Mouse (Mus musculus): ENCODE measurements around the gene 1810009A15Rik. TPM values are rescaled to one million over a fixed set of nuclear protein-coding genes. Genes with fewer than 3 reads are reported as not detected.

The 1810009A15Rik gene
- total and polyA plus RNA-seq, 3 experiments, result 157 to 218 (median 161) TPM

GRCm38 (mm10) chr19:8886916-8887584, 1.6 kb upstream of the 1810009A15Rik start:
- in situ Hi-C loops (cut with MboI; ENCODE audit: low pct_ligation_motif_present, low pct_unique_long_range_greater_than_20kb, low sequenced_read_pairs) (no loop called here), dilution Hi-C loops (cut with MboI; ENCODE audit: extremely low pct_ligation_motif_present, extremely low pct_unique_long_range_greater_than_20kb, low sequenced_read_pairs) (no loop called here)
- Histone ChIP-seq H3K4me3 (replicated peaks in 1 of 3; ENCODE audit: low read depth in 2 of 3, low read length in 2 of 3, poor library complexity in 1 of 3) (peak overlapping the region; percentile 6 to 77 (median 68)), H3K9ac (ENCODE audit: insufficient read depth, low read depth) (peak overlapping the region; percentile 95), H3K79me2 (replicated peaks; ENCODE audit: control insufficient read depth, extremely low read depth, insufficient read depth, poor library complexity, severe bottlenecking) (peaks cover 26% of the 10 kb centered on the region), H3K4me1 (ENCODE audit: control insufficient read depth in 1 of 2, insufficient read depth in 2 of 2) (peaks cover 0 to 32% of the 10 kb centered on the region in 2 experiments; a peak in 2 of 4 replicates), H3K27ac (ENCODE audit: insufficient read depth, low read depth) (no peak overlapping the region), H3K9me3 (replicated peaks; ENCODE audit: low read length) (no peaks in the 10 kb centered on the region), H3K36me3 (replicated peaks in 1 of 2; ENCODE audit: control insufficient read depth in 1 of 2, insufficient read depth in 1 of 2, low read length in 1 of 2) (peaks cover 14 to 22% of the 10 kb centered on the region in 2 experiments), H3K27me3 (replicated peaks) (no peaks in the 10 kb centered on the region), H3K4me2 (ENCODE audit: insufficient read depth, low read depth, poor library complexity, severe bottlenecking) (peak overlapping the region; percentile 66)
- no peak for DNase-seq (ENCODE audit: extremely low read depth)
- TF ChIP-seq KAT2A (IDR thresholded peaks at IDR 0.05; ENCODE audit: insufficient replicate concordance, low read length) (0 out of 2 replicates have a peak, but pooled peaks have one; percentile 41), JUN (IDR thresholded peaks at IDR 0.05; ENCODE audit: insufficient read depth, low read depth, low read length) (no peak), SIN3A (IDR thresholded peaks at IDR 0.05; ENCODE audit: low read length) (peak; percentile 43; the same call in 1 of the 2 replicates), EP300 (IDR thresholded peaks at IDR 0.05; ENCODE audit: low read length) (no peak), POLR2AphosphoS2 (IDR thresholded peaks at IDR 0.05; ENCODE audit: low read depth, low read length) (peak; percentile 93), ZC3H11A (IDR thresholded peaks at IDR 0.05; ENCODE audit: low read depth, low read length) (no peak), IRF4 (IDR thresholded peaks at IDR 0.05; ENCODE audit: low read depth, low read length) (no peak), NELFE (IDR thresholded peaks at IDR 0.05; ENCODE audit: low read depth, low read length) (0 out of 2 replicates have a peak, but pooled peaks have one; percentile 44), ZNF384 (IDR thresholded peaks at IDR 0.05; ENCODE audit: low read depth, low read length) (no peak), ETS1 (conservative IDR thresholded peaks at IDR 0.05; ENCODE audit: low read depth, low read length) (no peak), E2F4 (IDR thresholded peaks at IDR 0.05; ENCODE audit: insufficient replicate concordance, low read depth, low read length) (no peak), ZKSCAN1 (IDR thresholded peaks at IDR 0.05; ENCODE audit: borderline replicate concordance, low read depth, low read length) (no peak), MAX (IDR thresholded peaks at IDR 0.05; ENCODE audit: low read length) (no peak), JUND (conservative IDR thresholded peaks at IDR 0.05; ENCODE audit: low read depth, low read length) (no peak), CHD1 (IDR thresholded peaks at IDR 0.05; ENCODE audit: low read depth, low read length) (peak; percentile 27), TCF12 (IDR thresholded peaks at IDR 0.05; ENCODE audit: low read depth, low read length) (no peak), MAZ (IDR thresholded peaks at IDR 0.05; ENCODE audit: low read depth, low read length) (no peak), SMC3 (IDR thresholded peaks at IDR 0.05; ENCODE audit: low read depth, low read length) (no peak; the same call in 1 of the 2 replicates), ZMIZ1 (IDR thresholded peaks at IDR 0.05; ENCODE audit: low read depth, low read length) (peak; percentile 66; the same call in 1 of the 2 replicates), MYC (IDR thresholded peaks at IDR 0.05; ENCODE audit: low read depth, low read length) (no peak), NRF1 (IDR thresholded peaks at IDR 0.05; ENCODE audit: low read depth, low read length) (no peak), MXI1 (IDR thresholded peaks at IDR 0.05; ENCODE audit: low read depth, low read length) (0 out of 2 replicates have a peak, but pooled peaks have one; percentile 44), ELF1 (IDR thresholded peaks at IDR 0.05; ENCODE audit: low read depth, low read length) (no peak), PAX5 (IDR thresholded peaks at IDR 0.05; ENCODE audit: low read length) (no peak), POLR2A (IDR thresholded peaks at IDR 0.05; ENCODE audit: low read depth, low read length) (peak; percentile 46), TBP (conservative IDR thresholded peaks at IDR 0.05; ENCODE audit: low read depth, low read length) (no peak), GABPA (IDR thresholded peaks at IDR 0.05; ENCODE audit: insufficient replicate concordance, low read depth, low read length) (no peak), RAD21 (IDR thresholded peaks at IDR 0.05; ENCODE audit: low read depth, low read length) (no peak), BHLHE40 (IDR thresholded peaks at IDR 0.05; ENCODE audit: low read depth, low read length) (no peak), CTCF (conservative IDR thresholded peaks at IDR 0.05 in 1 of 2, IDR thresholded peaks at IDR 0.05 in 1 of 2; ENCODE audit: low read depth in 2 of 2, low read length in 2 of 2) (no peak), MAFK (IDR thresholded peaks at IDR 0.05; ENCODE audit: insufficient replicate concordance, low read length) (no peak), MEF2A (IDR thresholded peaks at IDR 0.05; ENCODE audit: borderline replicate concordance, low read depth, low read length) (no peak), USF2 (conservative IDR thresholded peaks at IDR 0.05; ENCODE audit: low read depth, low read length) (no peak), HCFC1 (IDR thresholded peaks at IDR 0.05; ENCODE audit: low read depth, low read length) (no peak), RCOR1 (conservative IDR thresholded peaks at IDR 0.05; ENCODE audit: low read depth, low read length) (no peak), UBTF (IDR thresholded peaks at IDR 0.05; ENCODE audit: low read depth, low read length) (no peak), USF1 (IDR thresholded peaks at IDR 0.05; ENCODE audit: low read depth, low read length) (no peak), CHD2 (IDR thresholded peaks at IDR 0.05; ENCODE audit: low read length) (peak; percentile 85)

Measured in CH12.LX (cell line).